Mouse (Mus musculus) B cell, adult (primary cell): ENCODE results near the gene Mpnd. TPM values are rescaled to one million over a fixed set of nuclear protein-coding genes. Genes with fewer than 3 reads are reported as not detected.

Source experiments
- total RNA-seq: library from RNA; stranded (reverse); gene quantifications from 4 replicates; pipeline ENCODE4 v1.2.4, GENCODE M21; 2023; ENCODE audit not compliant: inconsistent age

The Mpnd gene
- 56.8 to 63.5 TPM (median 62.7 TPM) in 4 replicates for total RNA-seq

DNA sequence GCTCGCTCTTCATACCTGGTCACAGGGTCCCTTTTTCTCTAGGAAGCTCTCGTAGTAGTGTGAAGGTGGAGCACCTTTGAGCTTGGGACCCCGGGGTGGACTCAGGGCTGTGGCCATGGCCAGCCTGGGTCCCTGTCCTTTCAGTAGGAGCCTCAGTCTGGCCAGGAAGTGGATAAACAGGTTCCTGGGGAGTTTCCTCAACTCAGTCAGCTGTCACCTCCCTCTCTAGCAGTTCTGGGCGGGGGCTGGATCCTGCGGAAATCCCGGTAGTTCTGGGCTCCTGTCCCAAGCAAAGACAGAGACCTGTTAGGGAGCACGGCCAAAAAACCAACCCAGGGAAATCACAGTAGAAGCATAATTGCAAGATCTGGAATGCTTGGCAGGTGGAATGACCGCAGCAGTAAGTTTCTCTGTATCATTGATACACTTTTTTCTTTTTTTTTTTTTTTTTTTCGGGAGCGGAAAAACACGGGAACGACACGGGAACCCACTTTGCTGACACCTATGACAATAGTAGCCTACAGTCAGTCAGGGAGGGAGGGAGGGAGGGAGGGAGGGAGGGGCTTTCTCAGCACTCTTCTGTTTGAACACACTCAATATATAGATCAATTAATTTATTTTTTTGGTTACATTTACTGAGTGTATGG lies at the start of gene Mpnd, which contains the start of gene Stap2:
Mpnd (plus strand) TSS at position 297 of the 647 bp plus-strand sequence.
Stap2 (minus strand) TSS at position 170 of the 647 bp plus-strand sequence.

DNA sequence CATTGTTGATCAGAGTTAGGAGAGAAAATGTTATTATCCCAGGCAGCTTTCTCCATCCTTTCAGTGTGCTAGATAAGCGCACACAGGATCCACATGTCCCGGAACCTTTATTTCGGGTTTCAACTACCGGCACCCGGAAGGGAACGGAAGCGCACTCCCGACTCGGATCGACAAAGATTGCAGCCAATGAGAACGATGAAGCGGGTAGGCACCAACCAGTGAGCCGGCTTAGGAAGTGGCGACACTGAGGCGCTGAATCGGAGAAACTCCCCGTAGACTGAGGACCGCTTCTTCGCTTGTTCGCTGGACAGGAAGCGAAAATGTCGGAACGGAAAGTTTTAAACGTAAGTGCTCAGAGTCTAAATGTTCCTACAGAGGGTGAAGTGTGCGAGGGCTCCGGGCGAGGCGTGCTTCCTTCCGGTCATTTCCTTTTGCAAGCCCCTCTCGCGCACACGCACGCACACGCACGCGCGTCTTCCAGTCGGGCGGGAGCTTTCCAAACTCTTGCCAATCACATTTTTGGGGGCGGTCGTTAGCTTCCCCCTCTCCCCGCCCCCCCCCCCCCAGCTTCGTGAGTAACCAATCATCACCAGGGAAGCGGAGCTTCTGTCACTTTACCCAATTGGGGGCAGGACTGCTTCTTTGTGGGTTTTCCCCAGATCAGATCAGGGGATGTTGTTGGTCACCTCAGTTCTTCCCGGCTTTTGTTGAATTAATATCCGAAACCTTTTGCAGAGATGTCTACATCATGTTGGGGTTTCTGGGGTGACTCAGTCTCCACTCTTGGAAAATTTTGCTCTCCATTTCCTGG lies 46.4 kb upstream of the Mpnd start, which contains the start of gene Yju2:
Yju2 (plus strand) TSS at position 182 of the 811 bp plus-strand sequence.

DNA sequence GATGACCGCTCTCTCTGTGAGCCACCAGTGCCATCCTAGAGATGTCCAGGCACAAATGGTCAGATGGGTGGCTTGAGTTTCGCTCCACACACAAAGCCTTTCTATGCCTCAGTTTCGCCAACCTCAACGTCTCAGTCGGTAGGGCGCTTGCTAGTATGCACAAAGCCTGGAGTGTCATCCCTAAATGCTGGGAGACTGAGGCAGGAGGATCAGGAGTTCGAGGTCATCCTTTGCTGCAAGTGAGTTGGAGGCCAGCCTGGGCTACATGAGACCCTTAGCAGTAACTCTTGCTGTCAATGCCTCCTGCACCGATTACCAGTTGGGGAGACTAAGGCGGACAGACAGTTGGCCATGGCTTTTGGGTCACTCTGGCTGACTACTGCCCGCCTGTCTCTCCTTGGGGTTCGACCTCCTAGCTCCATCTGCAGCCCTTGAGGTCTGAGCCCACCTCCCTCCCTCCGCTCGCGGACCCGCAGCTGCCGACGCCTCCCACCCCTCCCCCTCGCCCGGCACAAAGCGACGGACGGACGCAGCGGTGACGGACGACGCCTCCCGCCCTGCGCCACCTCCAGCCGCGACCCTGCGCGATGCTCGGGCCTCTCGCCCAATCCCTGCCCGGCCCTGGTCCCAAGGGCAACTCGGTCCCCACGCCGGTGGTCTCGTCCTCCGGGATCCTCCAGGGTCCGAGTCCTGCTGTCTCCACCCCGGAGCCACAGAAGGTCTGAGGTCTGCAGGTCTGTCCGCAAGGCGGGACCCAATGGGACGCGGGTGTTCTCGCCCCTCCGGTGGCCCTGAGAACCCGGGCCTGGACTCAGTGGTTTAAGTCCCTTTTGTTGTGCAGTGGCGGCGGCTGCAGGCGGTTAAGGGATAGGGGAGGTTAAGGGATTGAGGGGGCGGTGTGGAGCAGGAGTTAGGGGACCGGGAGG lies 35.3 kb upstream of the Mpnd start, which contains the start of gene Shd:
Shd (plus strand) TSS at position 502 of the 926 bp plus-strand sequence.

DNA sequence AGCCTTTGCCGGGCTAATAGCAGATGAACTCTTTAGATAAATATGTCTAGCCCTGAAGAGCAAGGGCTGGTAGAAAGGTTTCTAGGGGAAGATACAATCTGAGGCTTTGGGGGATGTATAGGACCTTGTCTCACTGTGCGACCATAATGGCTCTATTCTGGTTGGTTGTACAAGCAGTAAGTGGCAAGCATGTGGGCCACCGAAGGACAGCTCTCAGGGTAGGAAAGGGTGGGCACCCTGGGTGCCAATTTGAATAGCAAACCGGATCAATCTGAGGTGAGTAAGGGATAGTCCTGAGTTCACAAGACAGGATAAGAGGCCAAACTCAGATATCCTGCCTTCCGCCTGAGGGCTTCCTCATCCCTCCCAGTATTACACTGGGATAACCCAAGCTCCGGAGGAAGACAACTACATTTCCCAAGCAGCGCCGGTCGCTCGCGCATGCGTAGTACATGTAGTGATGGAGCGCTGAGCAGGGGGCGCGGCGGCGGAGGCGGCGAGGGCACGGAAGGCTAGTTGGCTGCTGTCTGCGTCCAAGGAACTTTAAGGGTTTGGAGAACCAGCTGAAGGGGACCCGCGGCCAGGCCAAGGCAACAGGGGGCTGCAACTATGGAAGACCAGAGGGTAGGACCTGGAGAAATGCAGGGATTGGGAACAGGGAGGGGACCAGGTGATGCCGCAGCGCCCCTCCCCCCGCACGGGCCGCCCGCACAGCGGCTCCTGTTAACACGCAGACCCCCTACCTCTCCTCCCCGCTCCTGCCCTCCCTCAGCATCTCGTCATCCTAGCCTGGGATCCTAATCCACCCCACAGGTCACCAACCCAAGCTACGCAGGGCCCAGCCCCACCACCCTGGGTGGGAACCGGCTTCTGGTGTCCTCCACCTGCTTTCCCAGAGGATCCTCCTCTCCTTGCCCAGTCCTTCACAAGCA lies 19.2 kb upstream of the Mpnd start, which contains the start of gene Fsd1:
Fsd1 (plus strand) TSS at position 480 of the 932 bp plus-strand sequence.

DNA sequence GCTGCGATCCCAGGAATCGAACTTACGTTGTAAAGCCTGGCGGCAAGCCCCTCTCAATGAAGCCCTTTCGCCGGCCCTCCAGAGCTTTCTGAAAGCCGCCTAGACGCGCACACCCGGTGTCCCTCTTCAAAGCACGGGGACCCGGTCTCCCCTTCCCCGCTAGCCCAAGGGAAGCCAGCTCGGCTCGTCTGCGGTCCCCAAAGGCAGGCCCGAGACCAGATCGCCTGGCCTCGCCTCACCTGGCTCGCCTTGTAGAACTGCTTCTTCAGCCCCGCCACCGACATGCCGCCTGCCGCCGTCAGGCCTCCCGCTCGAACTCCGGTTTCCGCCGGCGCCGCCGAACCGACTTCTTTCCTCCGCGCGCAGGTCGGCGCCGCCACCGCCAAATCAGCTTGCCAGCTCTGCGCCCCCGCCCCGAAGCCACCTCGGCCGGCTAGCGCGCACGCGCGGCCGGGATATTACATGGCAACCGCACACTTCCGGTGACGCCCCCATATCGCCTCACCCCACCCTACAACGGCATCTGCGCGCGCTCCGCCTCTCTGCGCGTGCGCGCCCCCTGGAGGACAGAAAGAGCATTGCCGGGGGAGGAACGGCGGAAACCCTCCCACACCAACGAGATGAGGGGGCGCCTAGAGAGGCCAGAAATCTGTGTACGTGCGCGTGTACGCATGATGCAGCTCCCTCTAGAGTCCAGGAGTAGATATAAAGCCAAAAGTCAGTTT lies 30.8 kb downstream of the Mpnd start, which contains the start of gene Sh3gl1:
Sh3gl1 (minus strand) TSS at position 460 of the 725 bp plus-strand sequence.

DNA sequence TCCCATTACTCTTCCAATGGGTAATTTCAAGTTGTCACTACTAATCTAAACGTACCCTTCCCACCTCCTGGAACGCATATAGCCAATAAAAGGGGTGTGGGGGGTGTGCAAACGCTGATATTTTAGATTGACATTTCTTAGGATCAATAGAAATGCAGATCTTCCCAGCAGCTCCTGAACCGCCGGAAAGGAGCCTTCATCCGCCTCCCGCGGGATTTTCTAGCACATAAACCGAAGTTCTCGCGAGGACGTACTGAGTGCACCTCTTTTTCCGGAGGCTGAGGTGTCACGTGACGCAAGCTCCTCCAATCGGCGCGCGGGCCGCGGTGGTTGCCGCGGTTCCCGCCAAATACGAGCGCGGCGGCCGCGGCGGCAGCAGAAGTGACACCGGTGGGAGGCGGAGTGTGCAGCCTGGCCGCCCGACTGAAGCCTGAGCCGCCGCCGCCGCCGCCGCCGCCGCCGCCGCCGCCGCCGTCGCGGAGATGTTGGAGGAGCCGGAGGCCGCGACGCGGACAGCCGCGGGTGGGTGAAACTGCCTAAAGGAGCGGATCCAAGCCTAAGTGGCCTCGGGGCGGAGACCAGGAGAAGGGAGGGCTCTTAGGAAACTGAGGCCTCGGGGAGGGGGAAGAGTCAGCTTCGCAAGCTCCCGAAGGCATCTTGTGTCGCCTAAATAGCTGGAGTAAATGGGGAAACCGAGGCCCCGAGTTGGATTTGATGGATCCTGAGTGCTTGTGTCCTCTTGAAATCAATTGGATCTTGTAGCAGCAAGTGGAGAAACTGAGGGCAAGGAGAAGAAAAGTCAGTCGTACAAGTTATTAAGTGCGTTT lies 34.7 kb downstream of the Mpnd start, which contains the start of gene Chaf1a:
Chaf1a (plus strand) TSS at position 410 of the 827 bp plus-strand sequence.

Other genes with a start within 250 kb of the Mpnd start
- 10.3 to 12.7 TPM (median 11.5 TPM) in 4 replicates for gene Zfp119a, start 126.8 kb upstream of the Mpnd start, total RNA-seq
- gene Zfp959, start 113.6 kb upstream of the Mpnd start, total RNA-seq: 18.4 to 20.2 TPM (median 19.7 TPM) in 4 replicates
- gene Zfp119b, start 56.2 kb upstream of the Mpnd start, total RNA-seq: 4.9 to 7.1 TPM (median 6.0 TPM) in 4 replicates
- gene Ebi3, start 53.1 kb upstream of the Mpnd start, total RNA-seq: 12.9 to 16.7 TPM (median 15.2 TPM) in 4 replicates
- 39.6 to 52.9 TPM (median 46.2 TPM) in 4 replicates for gene Yju2, start 46.6 kb upstream of the Mpnd start, total RNA-seq
- gene Shd, start 35.2 kb upstream of the Mpnd start, total RNA-seq: 0.74 to 2.0 TPM (median 1.6 TPM) in 4 replicates
- not detected in 4 replicates for gene Fsd1, start 19.2 kb upstream of the Mpnd start, total RNA-seq
- 0.42 to 0.81 TPM (median 0.61 TPM) in 3 of 4 replicates, not detected in the other for gene Stap2, start 127 bp upstream of the Mpnd start, total RNA-seq
- gene Sh3gl1, start 30.9 kb downstream of the Mpnd start, total RNA-seq: 86.0 to 87.5 TPM (median 87.0 TPM) in 4 replicates
- gene Chaf1a, start 34.7 kb downstream of the Mpnd start, total RNA-seq: 3.1 to 4.3 TPM (median 3.7 TPM) in 4 replicates
- gene Ubxn6, start 69.3 kb downstream of the Mpnd start, total RNA-seq: 69.0 to 71.9 TPM (median 71.0 TPM) in 4 replicates
- gene Hdgfl2, start 73.9 kb downstream of the Mpnd start, total RNA-seq: 102 to 112 TPM (median 107 TPM) in 4 replicates
- gene Plin4, start 104.1 kb downstream of the Mpnd start, total RNA-seq: not detected in 4 replicates
- gene Plin5, start 111.9 kb downstream of the Mpnd start, total RNA-seq: not detected in 4 replicates
- not detected in 4 replicates for gene Lrg1, start 116.3 kb downstream of the Mpnd start, total RNA-seq
- gene Sema6b, start 134.6 kb downstream of the Mpnd start, total RNA-seq: 0.42 to 1.1 TPM (median 0.92 TPM) in 4 replicates
- 0.19 to 0.51 TPM (median 0.41 TPM) in 4 replicates for gene Tnfaip8l1, start 156.8 kb downstream of the Mpnd start, total RNA-seq
- gene Mydgf, start 178.2 kb downstream of the Mpnd start, total RNA-seq: 50.0 to 56.0 TPM (median 53.0 TPM) in 4 replicates
- 52.3 to 59.2 TPM (median 53.1 TPM) in 4 replicates for gene Dpp9, start 213.2 kb downstream of the Mpnd start, total RNA-seq